Mouse (Mus musculus): ENCODE data around the gene Opn4. TPM values are rescaled to one million over a fixed set of nuclear protein-coding genes. Genes with fewer than 3 reads are reported as not detected.

Opn4 gene
- total and polyA plus RNA-seq, 3 experiments: not detected

GRCm38 (mm10) chr14:34611591-34611990 lies 11.6 kb upstream of the Opn4 start:
- DNase-seq (ENCODE audit: low read depth, low spot score): no peak
- H3K9ac ChIP-seq (ENCODE audit: control insufficient read depth, low read depth, low read length, poor library complexity, severe bottlenecking): no peak overlapping the region
- no peak overlapping the region for H3K27ac ChIP-seq (ENCODE audit: control insufficient read depth, low read depth, low read length)
- H3K27me3 ChIP-seq (ENCODE audit: control insufficient read depth in 1 of 2, insufficient read depth in 2 of 2, low read length in 2 of 2): no peaks in the 10 kb centered on the region
- no peak overlapping the region for H3K4me3 ChIP-seq (ENCODE audit: control insufficient read depth in 1 of 2, insufficient read depth in 1 of 2, low read depth in 2 of 2, low read length in 2 of 2)
- TF ChIP-seq ZKSCAN1 (IDR thresholded peaks at IDR 0.05; ENCODE audit: low read depth, low read length) (no peak), ZC3H11A (IDR thresholded peaks at IDR 0.05; ENCODE audit: low read depth, low read length) (no peak), TAL1 (IDR thresholded peaks at IDR 0.05; ENCODE audit: low read length) (no peak), ELF1 (IDR thresholded peaks at IDR 0.05; ENCODE audit: low read depth, low read length) (no peak), UBTF (IDR thresholded peaks at IDR 0.05; ENCODE audit: borderline replicate concordance, insufficient read depth, low read depth, low read length) (no peak), POLR2A (IDR thresholded peaks at IDR 0.05; ENCODE audit: control insufficient read depth in 1 of 2, insufficient read depth in 1 of 2, low read depth in 1 of 2, low read length in 2 of 2, poor library complexity in 1 of 2) (no peak), USF1 (IDR thresholded peaks at IDR 0.05; ENCODE audit: low read depth, low read length) (no peak), MYC (IDR thresholded peaks at IDR 0.05; ENCODE audit: low read depth, low read length) (no peak), MAX (IDR thresholded peaks at IDR 0.05; ENCODE audit: low read length) (no peak), TBP (IDR thresholded peaks at IDR 0.05; ENCODE audit: low read depth, low read length) (no peak), TCF12 (IDR thresholded peaks at IDR 0.05; ENCODE audit: low read depth, low read length) (no peak), ZMIZ1 (IDR thresholded peaks at IDR 0.05; ENCODE audit: low read depth, low read length) (no peak), GATA1 (IDR thresholded peaks at IDR 0.05; ENCODE audit: low read depth, low read length) (no peak), MXI1 (IDR thresholded peaks at IDR 0.05; ENCODE audit: low read depth, low read length) (no peak), MAFK (IDR thresholded peaks at IDR 0.05; ENCODE audit: borderline replicate concordance, low read depth, low read length) (no peak), MAZ (IDR thresholded peaks at IDR 0.05; ENCODE audit: low read depth, low read length) (no peak), E2F4 (IDR thresholded peaks at IDR 0.05; ENCODE audit: borderline replicate concordance, low read depth, low read length) (no peak), CHD2 (IDR thresholded peaks at IDR 0.05; ENCODE audit: low read length) (no peak)
- no peaks in the 10 kb centered on the region for H3K4me1 ChIP-seq (ENCODE audit: control insufficient read depth in 1 of 2, insufficient read depth in 2 of 2, low read length in 2 of 2)
- no peaks in the 10 kb centered on the region for H3K79me2 ChIP-seq (ENCODE audit: control insufficient read depth, insufficient read depth, low read length, poor library complexity)
- no peaks in the 10 kb centered on the region for H3K36me3 ChIP-seq (ENCODE audit: control insufficient read depth in 1 of 2, insufficient read depth in 2 of 2, low read length in 2 of 2)
- no peaks in the 10 kb centered on the region for H3K9me3 ChIP-seq (replicated peaks; ENCODE audit: insufficient read depth, low read length)

GRCm38 (mm10) chr14:34601910-34602309 lies 2.0 kb upstream of the Opn4 start:
- no peaks in the 10 kb centered on the region for H3K79me2 ChIP-seq (ENCODE audit: control insufficient read depth, insufficient read depth, low read length, poor library complexity)
- H3K4me3 ChIP-seq (ENCODE audit: control insufficient read depth in 1 of 2, insufficient read depth in 1 of 2, low read depth in 2 of 2, low read length in 2 of 2): no peak overlapping the region
- DNase-seq (ENCODE audit: low read depth, low spot score): no peak
- H3K36me3 ChIP-seq (ENCODE audit: control insufficient read depth in 1 of 2, insufficient read depth in 2 of 2, low read length in 2 of 2): no peaks in the 10 kb centered on the region
- H3K27me3 ChIP-seq (ENCODE audit: control insufficient read depth in 1 of 2, insufficient read depth in 2 of 2, low read length in 2 of 2): no peaks in the 10 kb centered on the region
- no peak overlapping the region for H3K27ac ChIP-seq (ENCODE audit: control insufficient read depth, low read depth, low read length)
- no peak overlapping the region for H3K9ac ChIP-seq (ENCODE audit: control insufficient read depth, low read depth, low read length, poor library complexity, severe bottlenecking)
- no peaks in the 10 kb centered on the region for H3K4me1 ChIP-seq (ENCODE audit: control insufficient read depth in 1 of 2, insufficient read depth in 2 of 2, low read length in 2 of 2)
- no peaks in the 10 kb centered on the region for H3K9me3 ChIP-seq (replicated peaks; ENCODE audit: insufficient read depth, low read length)
- TF ChIP-seq RCOR1 (IDR thresholded peaks at IDR 0.05; ENCODE audit: low read depth, low read length): no peak
- TF ChIP-seq E2F4 (IDR thresholded peaks at IDR 0.05; ENCODE audit: borderline replicate concordance, low read depth, low read length): no peak
- no peak for TF ChIP-seq EP300 (IDR thresholded peaks at IDR 0.05; ENCODE audit: low read depth in 1 of 2, low read length in 2 of 2)

Data from MEL (cell line).